Comparison of ENCODE assay signal across 22 mouse cellular contexts in genomic region chr2:67481051-67481450, GRCm38 (mm10). TPM values are rescaled to one million over a fixed set of nuclear protein-coding genes. Genes with fewer than 3 reads are reported as not detected.
"Had no signal": no experiment of that assay in that cellular context is flagged by ENCODE, and none has a peak within 500 bp of the region (broad histone marks: within the 10 kb centered on the region; RNA-seq: fewer than 3 reads in every experiment).

No protein-coding gene starts in this region.

- H3K27me3 ChIP-seq: limb, embryonic 15.5 days; liver, embryonic 13.5 days; lung, embryonic 15.5 days; neural tube, embryonic 12.5 days had no signal

- H3K9ac ChIP-seq: limb, embryonic 15.5 days; liver, embryonic 13.5 days; liver, postnatal 0 days; lung, embryonic 15.5 days; neural tube, embryonic 12.5 days had no signal

- H3K36me3 ChIP-seq: limb, embryonic 15.5 days; liver, embryonic 13.5 days; lung, embryonic 15.5 days; neural tube, embryonic 12.5 days had no signal

- DNase-seq: kidney, postnatal 25 days; liver, embryonic 13.5 days; liver, postnatal 0 days; lung, postnatal 14 days; midbrain, embryonic 14.5 days; spleen, adult 18-20 months; thymus, adult 2 months; thymus, postnatal 25 days had no signal

- H3K4me3 ChIP-seq: limb, embryonic 15.5 days; liver, embryonic 13.5 days; lung, embryonic 15.5 days; neural tube, embryonic 12.5 days had no signal

- H3K4me1 ChIP-seq: limb, embryonic 15.5 days; liver, embryonic 13.5 days; lung, embryonic 15.5 days; neural tube, embryonic 12.5 days had no signal

- H3K27ac ChIP-seq: limb, embryonic 15.5 days; liver, embryonic 13.5 days; lung, embryonic 15.5 days; neural tube, embryonic 12.5 days had no signal

- H3K9me3 ChIP-seq: limb, embryonic 15.5 days; liver, embryonic 13.5 days; lung, embryonic 15.5 days; neural tube, embryonic 12.5 days had no signal

- ATAC-seq: liver, postnatal 0 days had no signal

- H3K4me2 ChIP-seq: limb, embryonic 15.5 days; liver, embryonic 13.5 days; lung, embryonic 15.5 days; neural tube, embryonic 12.5 days had no signal

RNA-seq across cellular contexts. Expression of gene Xirp2, which starts 35.2 kb away (rescaled TPM):
- total RNA-seq: layer of hippocampus, postnatal 25 days; megakaryocyte-erythroid progenitor cell, adult 5-6 weeks; monocyte, adult 5-6 weeks had no signal
- polyA plus RNA-seq: kidney, embryonic 16.5 days; limb, embryonic 11.5 days; liver, embryonic 13.5 days; liver, postnatal 0 days; midbrain, embryonic 14.5 days; neural tube, embryonic 12.5 days; stomach, embryonic 14.5 days; testis, adult 2 months; urinary bladder, adult 2 months had no signal

RNA-seq across cellular contexts. Expression of gene Gm26727, which starts 48.1 kb away (rescaled TPM):
- total RNA-seq: layer of hippocampus, postnatal 25 days; left cerebral cortex, adult 8-10 months; left cerebral cortex, postnatal 25 days; megakaryocyte-erythroid progenitor cell, adult 5-6 weeks; monocyte, adult 5-6 weeks; neutrophil, adult 5-6 weeks had no signal
- polyA plus RNA-seq: kidney, embryonic 16.5 days; limb, embryonic 11.5 days; limb, embryonic 15.5 days; liver, embryonic 13.5 days; liver, postnatal 0 days; lung, embryonic 15.5 days; midbrain, embryonic 14.5 days; neural tube, embryonic 12.5 days; stomach, embryonic 14.5 days; testis, adult 2 months; thymus, adult 2 months; urinary bladder, adult 2 months had no signal
